16 mouse cellular contexts compared by ENCODE assay signal in the genomic region with DNA sequence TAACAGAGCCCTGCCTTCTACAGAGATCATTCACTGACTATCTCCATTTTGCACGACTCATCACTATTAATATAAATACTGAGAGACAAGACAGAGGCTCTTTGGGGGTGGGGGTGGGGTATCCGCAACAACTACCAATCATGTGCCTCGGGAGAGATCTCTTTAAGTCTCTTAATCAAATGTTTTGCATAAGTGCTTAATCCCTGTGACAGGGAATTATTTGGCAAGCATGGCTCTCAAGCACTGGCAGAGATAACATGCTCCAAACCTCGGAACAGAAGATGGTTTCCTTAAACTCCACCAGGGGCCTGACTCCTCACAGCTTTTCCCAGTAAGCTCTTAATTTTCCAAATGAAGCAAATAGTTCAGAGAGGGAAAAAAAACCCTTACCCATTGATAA. TPM values are rescaled to one million over a fixed set of nuclear protein-coding genes. Genes with fewer than 3 reads are reported as not detected.
DNase-seq lines count a peak whose midpoint lies in the region; ATAC-seq lines count a peak whose summit lies in the region.
"Had no signal": no experiment of that assay in that cellular context is flagged by ENCODE, and none has a peak within 500 bp of the region (broad histone marks: within the 10 kb centered on the region; RNA-seq: fewer than 3 reads in every experiment).

No protein-coding gene starts in this region.

- no peak for ATAC-seq in heart, embryonic 13.5 days (ENCODE audit: extremely low read depth, insufficient number of reproducible peaks, low FRiP score, low TSS enrichment)
- peak; percentile 17; the same call in 1 of the 2 replicates for ATAC-seq in midbrain, embryonic 12.5 days (ENCODE audit: low FRiP score, low read depth)
- no peak for ATAC-seq in midbrain, embryonic 11.5 days (ENCODE audit: low FRiP score)
- no peak for ATAC-seq in embryonic facial prominence, embryonic 14.5 days (ENCODE audit: low read depth)
- 0 out of 2 replicates have a peak, but pooled peaks have one; percentile 3 for ATAC-seq in midbrain, embryonic 15.5 days (replicated peaks)

- peaks cover 52% of the 10 kb centered on the region for H3K4me1 ChIP-seq in heart, embryonic 13.5 days
- H3K4me1 ChIP-seq in midbrain, embryonic 12.5 days: peaks cover 47% of the 10 kb centered on the region
- peaks cover 19% of the 10 kb centered on the region for H3K4me1 ChIP-seq in midbrain, embryonic 11.5 days (ENCODE audit: control insufficient read depth, insufficient read depth, low read length)
- peaks cover 41% of the 10 kb centered on the region for H3K4me1 ChIP-seq in embryonic facial prominence, embryonic 14.5 days (ENCODE audit: control insufficient read depth, insufficient read depth, low read length)
- H3K4me1 ChIP-seq in midbrain, embryonic 15.5 days: peaks cover 47% of the 10 kb centered on the region
- H3K4me1 ChIP-seq: liver, embryonic 13.5 days had no signal

- intact Hi-C loops in left cerebral cortex, postnatal 4 days (cut with DNase I): no loop called here

- H3K4me2 ChIP-seq in heart, embryonic 13.5 days: peak overlapping the region; percentile 31; the same call in 1 of the 2 replicates
- H3K4me2 ChIP-seq in midbrain, embryonic 12.5 days (replicated peaks): no peak overlapping the region
- no peak overlapping the region for H3K4me2 ChIP-seq in midbrain, embryonic 11.5 days
- H3K4me2 ChIP-seq in embryonic facial prominence, embryonic 14.5 days (ENCODE audit: low read depth, low read length): peak overlapping the region; percentile 8; the same call in 1 of the 2 replicates
- no peak overlapping the region for H3K4me2 ChIP-seq in midbrain, embryonic 15.5 days
- H3K4me2 ChIP-seq: hindbrain, embryonic 15.5 days; liver, embryonic 13.5 days; neural tube, embryonic 15.5 days had no signal

- no peaks in the 10 kb centered on the region for H3K27me3 ChIP-seq in heart, embryonic 13.5 days (replicated peaks)
- no peaks in the 10 kb centered on the region for H3K27me3 ChIP-seq in midbrain, embryonic 12.5 days
- H3K27me3 ChIP-seq in midbrain, embryonic 11.5 days (ENCODE audit: control insufficient read depth, insufficient read depth, low read length): no peaks in the 10 kb centered on the region
- no peaks in the 10 kb centered on the region for H3K27me3 ChIP-seq in embryonic facial prominence, embryonic 14.5 days (replicated peaks; ENCODE audit: control insufficient read depth, insufficient read depth, low read length)
- no peaks in the 10 kb centered on the region for H3K27me3 ChIP-seq in midbrain, embryonic 15.5 days (replicated peaks)
- H3K27me3 ChIP-seq: hindbrain, embryonic 15.5 days; liver, embryonic 13.5 days; neural tube, embryonic 15.5 days had no signal

- no peak overlapping the region for H3K9ac ChIP-seq in heart, embryonic 13.5 days
- H3K9ac ChIP-seq in midbrain, embryonic 12.5 days (replicated peaks): no peak overlapping the region
- H3K9ac ChIP-seq in midbrain, embryonic 11.5 days (ENCODE audit: low read length): no peak overlapping the region
- H3K9ac ChIP-seq in embryonic facial prominence, embryonic 14.5 days (ENCODE audit: low read depth, low read length): no peak overlapping the region
- H3K9ac ChIP-seq in midbrain, embryonic 15.5 days: no peak overlapping the region
- H3K9ac ChIP-seq: hindbrain, embryonic 15.5 days; liver, embryonic 13.5 days; neural tube, embryonic 15.5 days had no signal

- 39% methylated on average over 4 of the region's 4 CpGs for WGBS in heart, embryonic 13.5 days
- WGBS in midbrain, embryonic 12.5 days: 40% methylated on average over 4 of the region's 4 CpGs
- 44% methylated on average over 4 of the region's 4 CpGs for WGBS in midbrain, embryonic 11.5 days
- 49% methylated on average over 4 of the region's 4 CpGs for WGBS in embryonic facial prominence, embryonic 14.5 days
- 22% methylated on average over 4 of the region's 4 CpGs for WGBS in midbrain, embryonic 15.5 days

- peak overlapping the region; percentile 51; the same call in 1 of the 2 replicates for H3K27ac ChIP-seq in heart, embryonic 13.5 days (replicated peaks)
- H3K27ac ChIP-seq in midbrain, embryonic 12.5 days (replicated peaks): peak overlapping the region; percentile 27; the same call in 1 of the 2 replicates
- no peak overlapping the region; the same call in 1 of the 2 replicates for H3K27ac ChIP-seq in midbrain, embryonic 11.5 days (ENCODE audit: low read depth, low read length)
- peak overlapping the region; percentile 79; the same call in 1 of the 2 replicates for H3K27ac ChIP-seq in embryonic facial prominence, embryonic 14.5 days (replicated peaks; ENCODE audit: low read depth, low read length)
- H3K27ac ChIP-seq in midbrain, embryonic 15.5 days: no peak overlapping the region
- H3K27ac ChIP-seq: liver, embryonic 13.5 days; neural tube, embryonic 15.5 days had no signal

- H3K4me3 ChIP-seq in heart, embryonic 13.5 days: no peak overlapping the region
- no peak overlapping the region for H3K4me3 ChIP-seq in midbrain, embryonic 12.5 days
- no peak overlapping the region for H3K4me3 ChIP-seq in midbrain, embryonic 11.5 days (ENCODE audit: low read depth, low read length)
- no peak overlapping the region for H3K4me3 ChIP-seq in embryonic facial prominence, embryonic 14.5 days (ENCODE audit: low read depth, low read length)
- H3K4me3 ChIP-seq in midbrain, embryonic 15.5 days: no peak overlapping the region
- H3K4me3 ChIP-seq: erythroblast, embryonic 14.5 days; hindbrain, embryonic 15.5 days; liver, embryonic 13.5 days; neural tube, embryonic 15.5 days had no signal

- DNase-seq in heart, adult 9 months (ENCODE audit: low spot score in 2 of 2): no peak
- no peak for DNase-seq in midbrain, embryonic 11.5 days (ENCODE audit: low spot score, missing footprints)
- no peak for DNase-seq in embryonic facial prominence, embryonic 14.5 days (ENCODE audit: low spot score)
- no peak for DNase-seq in frontal cortex, postnatal 25 days (ENCODE audit: low spot score in 2 of 2)
- no peak for DNase-seq in left cerebral cortex, postnatal 4 days
- DNase-seq: kidney, adult 11 months; layer of hippocampus, postnatal 36 days; liver, embryonic 13.5 days; spleen, adult 18-20 months; thymus, postnatal 25 days had no signal

- no peaks in the 10 kb centered on the region for H3K9me3 ChIP-seq in heart, embryonic 13.5 days
- no peaks in the 10 kb centered on the region for H3K9me3 ChIP-seq in midbrain, embryonic 12.5 days
- H3K9me3 ChIP-seq in midbrain, embryonic 11.5 days (ENCODE audit: control insufficient read depth, low read length): no peaks in the 10 kb centered on the region
- no peaks in the 10 kb centered on the region for H3K9me3 ChIP-seq in embryonic facial prominence, embryonic 14.5 days (ENCODE audit: control insufficient read depth, low read length)
- no peaks in the 10 kb centered on the region for H3K9me3 ChIP-seq in midbrain, embryonic 15.5 days
- H3K9me3 ChIP-seq: hindbrain, embryonic 15.5 days; liver, embryonic 13.5 days; neural tube, embryonic 15.5 days had no signal

- peaks cover 19% of the 10 kb centered on the region for H3K36me3 ChIP-seq in heart, embryonic 13.5 days
- H3K36me3 ChIP-seq in midbrain, embryonic 12.5 days: peaks cover 27% of the 10 kb centered on the region
- H3K36me3 ChIP-seq in midbrain, embryonic 11.5 days (ENCODE audit: control insufficient read depth, insufficient read depth, low read length): peaks cover 3% of the 10 kb centered on the region; the same call in 1 of the 2 replicates
- peaks cover 24% of the 10 kb centered on the region for H3K36me3 ChIP-seq in embryonic facial prominence, embryonic 14.5 days (ENCODE audit: control insufficient read depth, insufficient read depth, low read length)
- no peaks in the 10 kb centered on the region; the same call in 1 of the 2 replicates for H3K36me3 ChIP-seq in midbrain, embryonic 15.5 days (replicated peaks)
- H3K36me3 ChIP-seq: liver, embryonic 13.5 days had no signal

RNA-seq across cellular contexts. Expression of gene Rgmb, which starts 22.8 kb away (rescaled TPM):
- 8.4 and 9.8 TPM in 2 replicates for polyA plus RNA-seq in heart, embryonic 13.5 days (2015; fragmentation: Nextera tagmentation; extraction: Ambion mirVana)
- polyA plus RNA-seq in midbrain, embryonic 12.5 days (2016; fragmentation: Nextera tagmentation; extraction: Ambion mirVana): 101 and 124 TPM in 2 replicates
- polyA plus RNA-seq in midbrain, embryonic 11.5 days (2014; fragmentation: Nextera tagmentation; extraction: Ambion mirVana): 72.6 and 73.0 TPM in 2 replicates
- 38.5 and 45.2 TPM in 2 replicates for polyA plus RNA-seq in embryonic facial prominence, embryonic 14.5 days (2014; fragmentation: Nextera tagmentation; extraction: Ambion mirVana)
- polyA plus RNA-seq in midbrain, embryonic 15.5 days (2015; fragmentation: Nextera tagmentation; extraction: Ambion mirVana): 73.1 and 76.5 TPM in 2 replicates
- total RNA-seq in left cerebral cortex, postnatal 4 days (2021): 100 to 1,000 TPM in 1 of 2 experiments, 10 to 100 TPM in 1; 87.3 to 108 TPM
- polyA plus RNA-seq: erythroblast, embryonic 14.5 days had no signal

Comparison
In these comparisons a context has a peak if more than half of its experiments do, and no peak if none do; other contexts are left out.
1. ATAC-seq: peak in midbrain, embryonic 12.5 days (single experiment) and midbrain, embryonic 15.5 days (single experiment); none in heart, embryonic 13.5 days (single experiment), midbrain, embryonic 11.5 days (single experiment) and embryonic facial prominence, embryonic 14.5 days (single experiment).
2. H3K27ac ChIP-seq: peak in heart, embryonic 13.5 days (single experiment), midbrain, embryonic 12.5 days (single experiment) and embryonic facial prominence, embryonic 14.5 days (single experiment); none in midbrain, embryonic 11.5 days (single experiment) and midbrain, embryonic 15.5 days (single experiment).
3. H3K4me2 ChIP-seq: peak in heart, embryonic 13.5 days (single experiment) and embryonic facial prominence, embryonic 14.5 days (single experiment); none in midbrain, embryonic 12.5 days (single experiment), midbrain, embryonic 11.5 days (single experiment) and midbrain, embryonic 15.5 days (single experiment).